Mouse (Mus musculus): Measurements from ENCODE around the gene Hist1h2ae.
A peak's percentile ranks its signal among the peaks of the same experiment; 100 is the strongest.
"Not testable (repeated sequence)": the region's sequence is repeated elsewhere in the genome, so short reads cannot be mapped to it uniquely, and the experiment has no call there.

Hist1h2ae gene

GRCm38 (mm10) chr13:23561883-23562659, 8.9 kb downstream of the Hist1h2ae start, which contains the start of gene Hist1h3e:
Gene Hist1h3e (minus strand): TSS chr13:23562369.
- DNase-seq = peak; percentile 96 to 97

- DNase-seq = not testable (repeated sequence)
Observed at GRCm38 (mm10) chr13:23561531-23561882, 9.5 kb downstream of the Hist1h2ae start.

- not testable (repeated sequence) for DNase-seq
Observed at GRCm38 (mm10) chr13:23560699-23561098, 10.3 kb downstream of the Hist1h2ae start.

- no peak for DNase-seq
Observed at GRCm38 (mm10) chr13:23556906-23557305, 14.1 kb downstream of the Hist1h2ae start.

GRCm38 (mm10) chr13:23555839-23556416, 15.1 kb downstream of the Hist1h2ae start:
- peak; percentile 78 to 83 for DNase-seq

GRCm38 (mm10) chr13:23554925-23555838, 15.8 kb downstream of the Hist1h2ae start:
- peak; percentile 75 to 78 for DNase-seq

GRCm38 (mm10) chr13:23554393-23554792, 16.6 kb downstream of the Hist1h2ae start:
- DNase-seq = peak in 1 of 2 experiments; percentile 14

- no peak for DNase-seq
Observed at GRCm38 (mm10) chr13:23552962-23553361, 18.1 kb downstream of the Hist1h2ae start, which contains the start of gene Hist1h1d. Gene Hist1h1d (plus strand): TSS chr13:23553262.

- DNase-seq = no peak
Observed at GRCm38 (mm10) chr13:23551931-23552914, 18.8 kb downstream of the Hist1h2ae start.

- peak; percentile 93 to 94 for DNase-seq
Observed at GRCm38 (mm10) chr13:23551146-23551834, 19.7 kb downstream of the Hist1h2ae start, which contains the start of gene Hist1h4f. Gene Hist1h4f (minus strand): TSS chr13:23551648.

- no peak for DNase-seq
Observed at GRCm38 (mm10) chr13:23550761-23551145, 20.3 kb downstream of the Hist1h2ae start.

- DNase-seq = no peak
Observed at GRCm38 (mm10) chr13:23546694-23547093, 24.3 kb downstream of the Hist1h2ae start.

GRCm38 (mm10) chr13:23544787-23545120, 26.3 kb downstream of the Hist1h2ae start:
- peak in 1 of 2 experiments; percentile 29 for DNase-seq

GRCm38 (mm10) chr13:23543965-23544786, 26.8 kb downstream of the Hist1h2ae start, which contains the start of gene Hist1h3f:
Gene Hist1h3f (plus strand): TSS chr13:23544052.
- peak; percentile 77 to 86 for DNase-seq

GRCm38 (mm10) chr13:23542999-23543607, 27.9 kb downstream of the Hist1h2ae start, which contains the start of gene Hist1h2bh:
Gene Hist1h2bh (minus strand): TSS chr13:23543392.
- DNase-seq = peak; percentile 65 to 70

- not testable (repeated sequence) for DNase-seq
Observed at GRCm38 (mm10) chr13:23542225-23542980, 28.6 kb downstream of the Hist1h2ae start.

GRCm38 (mm10) chr13:23541497-23541896, 29.5 kb downstream of the Hist1h2ae start:
- no peak for DNase-seq

GRCm38 (mm10) chr13:23539821-23540220, 31.2 kb downstream of the Hist1h2ae start:
- DNase-seq = not testable (repeated sequence)

GRCm38 (mm10) chr13:23538249-23538648, 32.8 kb downstream of the Hist1h2ae start:
- no peak for DNase-seq

Measured in cerebellum, postnatal 10 days (tissue).